Mouse (Mus musculus) frontal cortex, postnatal 25 days (tissue): ENCODE data around the gene Mfsd4b1.

Source experiments
- DNase-seq, 2 experiments: peaks; one replicate each; pipeline ENCODE4 v3.0.0; 2022; ENCODE audit warnings: low spot score in 2 of 2

Mfsd4b1 gene

DNA sequence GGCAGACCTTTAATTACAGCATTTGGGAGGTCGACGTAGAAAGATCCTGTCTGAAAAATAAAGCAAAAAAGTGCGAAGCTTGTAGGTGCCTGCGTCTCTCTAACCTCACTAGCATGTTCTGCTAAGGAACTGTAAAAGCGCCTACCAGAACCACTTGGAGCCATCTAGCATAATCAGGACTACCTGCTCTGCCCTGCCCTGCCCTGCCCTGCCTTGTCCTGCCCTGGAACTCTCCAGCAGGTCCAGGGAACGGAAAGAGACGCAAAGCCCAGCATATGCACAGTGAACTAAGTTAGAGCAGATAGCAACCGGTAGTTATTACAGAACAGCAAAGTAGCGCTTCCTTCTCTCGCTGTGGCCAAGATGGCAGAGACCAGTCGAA is 64.6 kb downstream of the Mfsd4b1 start:
- DNase-seq: no peak

- DNase-seq: peak; percentile 80 to 87
Measured at GRCm38 (mm10) chr10:39959761-39960440, 65.2 kb downstream of the Mfsd4b1 start, which contains the start of gene Mfsd4b3. TSS of gene Mfsd4b3 (minus strand) at chr10:39960153.

GRCm38 (mm10) chr10:39958266-39958665 is 66.8 kb downstream of the Mfsd4b1 start:
- no peak for DNase-seq

DNA sequence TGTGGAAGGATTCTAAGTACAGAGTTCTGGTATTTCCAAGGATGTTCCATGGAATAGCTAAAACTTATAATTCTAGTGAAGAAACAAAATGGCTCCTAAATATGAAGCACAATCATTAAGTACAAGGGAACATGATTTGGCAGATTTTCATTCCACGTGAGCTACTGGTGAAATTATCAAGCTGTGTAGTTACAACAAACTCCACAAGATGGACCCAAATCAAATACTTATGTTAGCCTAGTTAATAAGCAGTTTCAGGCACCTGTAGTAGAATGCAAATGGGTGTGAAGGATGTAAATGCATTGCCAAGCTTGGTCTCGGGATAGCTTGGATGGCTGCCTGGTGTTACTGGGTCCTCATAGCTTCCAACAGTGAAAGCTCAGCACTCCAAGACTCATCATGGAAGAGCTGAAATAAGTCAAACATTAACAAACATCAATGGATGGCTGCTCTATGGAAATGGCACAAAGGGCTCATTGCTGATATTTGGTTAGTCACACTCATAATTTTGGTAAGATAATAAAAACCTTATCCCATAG is 68.7 kb downstream of the Mfsd4b1 start:
- no peak for DNase-seq

GRCm38 (mm10) chr10:39955163-39955562 is 69.9 kb downstream of the Mfsd4b1 start:
- DNase-seq: no peak
